Mouse (Mus musculus): ENCODE results near the gene Add1. TPM values are rescaled to one million over a fixed set of nuclear protein-coding genes. Genes with fewer than 3 reads are reported as not detected.

Add1 gene
- polyA plus RNA-seq, 1 experiment from 2014 or later, result 202 TPM

DNA sequence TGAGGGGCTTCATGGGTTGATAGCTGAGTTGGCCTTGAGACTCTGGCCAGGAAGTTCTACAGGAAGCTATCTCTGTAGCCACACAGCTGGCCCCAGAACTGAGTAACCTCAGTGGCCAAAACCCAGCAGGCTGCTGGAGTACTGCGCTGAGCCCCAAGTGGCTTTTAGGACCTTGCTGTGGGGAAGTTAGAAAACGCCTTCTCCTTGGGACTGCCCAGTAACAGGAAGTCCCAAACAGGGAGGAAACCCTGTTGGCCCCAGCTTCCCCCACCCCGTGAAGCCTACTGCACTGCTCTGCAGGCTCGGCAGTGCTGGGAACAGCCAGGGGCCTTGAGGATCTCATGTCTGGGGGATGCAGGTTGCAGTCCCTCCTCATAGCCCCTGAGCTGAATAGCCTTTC is 30.4 kb upstream of the Add1 start:
- no peak overlapping the region for H3K4me3 ChIP-seq (ENCODE audit: low read depth, low read length)
- ATAC-seq (replicated peaks; ENCODE audit: low FRiP score), result no peak
- 61% methylated on average over 4 of the region's 4 CpGs for WGBS
- no peak for DNase-seq (ENCODE audit: low spot score)
- H3K9ac ChIP-seq (ENCODE audit: low read length), result no peak overlapping the region
- no peaks in the 10 kb centered on the region for H3K36me3 ChIP-seq (ENCODE audit: control insufficient read depth, insufficient read depth, low read length)
- H3K4me2 ChIP-seq (ENCODE audit: low read depth, low read length, severe bottlenecking), result no peak overlapping the region
- no peaks in the 10 kb centered on the region for H3K9me3 ChIP-seq (ENCODE audit: control insufficient read depth, low read length)
- no peaks in the 10 kb centered on the region for H3K4me1 ChIP-seq (replicated peaks; ENCODE audit: control insufficient read depth, insufficient read depth, low read length)
- H3K27ac ChIP-seq (ENCODE audit: low read depth, low read length), result no peak overlapping the region
- H3K27me3 ChIP-seq (ENCODE audit: control insufficient read depth, insufficient read depth, low read length), result no peaks in the 10 kb centered on the region

DNA sequence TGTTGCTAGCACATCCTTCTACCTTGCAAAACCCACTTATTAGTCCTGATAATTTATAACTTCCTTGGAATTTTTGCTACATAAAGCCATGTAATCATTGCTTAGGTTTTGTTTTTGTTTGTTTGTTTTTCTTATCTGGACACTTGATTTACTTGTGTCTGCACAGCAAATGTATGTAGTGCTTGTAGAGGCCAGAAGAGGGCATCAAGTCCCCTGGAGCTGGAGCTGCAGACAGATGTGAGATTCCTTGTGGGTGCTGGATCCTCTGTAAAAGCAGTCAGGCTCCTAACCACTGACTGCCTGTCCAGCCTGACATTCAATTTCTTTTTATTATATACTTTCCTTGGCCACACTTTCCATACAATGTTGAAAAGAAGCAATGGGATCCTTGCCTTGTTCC is 26.1 kb upstream of the Add1 start:
- H3K4me2 ChIP-seq (ENCODE audit: low read depth, low read length, severe bottlenecking), result no peak overlapping the region
- no peak overlapping the region for H3K27ac ChIP-seq (ENCODE audit: low read depth, low read length)
- no peak for DNase-seq (ENCODE audit: low spot score)
- H3K9me3 ChIP-seq (ENCODE audit: control insufficient read depth, low read length), result no peaks in the 10 kb centered on the region
- ATAC-seq (replicated peaks; ENCODE audit: low FRiP score), result no peak
- no peak overlapping the region for H3K9ac ChIP-seq (ENCODE audit: low read length)
- no peaks in the 10 kb centered on the region; the same call in none of the 2 replicates for H3K36me3 ChIP-seq (ENCODE audit: control insufficient read depth, insufficient read depth, low read length)
- peaks cover 5% of the 10 kb centered on the region; the same call in 1 of the 2 replicates for H3K4me1 ChIP-seq (replicated peaks; ENCODE audit: control insufficient read depth, insufficient read depth, low read length)
- no peak overlapping the region for H3K4me3 ChIP-seq (ENCODE audit: low read depth, low read length)
- H3K27me3 ChIP-seq (ENCODE audit: control insufficient read depth, insufficient read depth, low read length), result no peaks in the 10 kb centered on the region

DNA sequence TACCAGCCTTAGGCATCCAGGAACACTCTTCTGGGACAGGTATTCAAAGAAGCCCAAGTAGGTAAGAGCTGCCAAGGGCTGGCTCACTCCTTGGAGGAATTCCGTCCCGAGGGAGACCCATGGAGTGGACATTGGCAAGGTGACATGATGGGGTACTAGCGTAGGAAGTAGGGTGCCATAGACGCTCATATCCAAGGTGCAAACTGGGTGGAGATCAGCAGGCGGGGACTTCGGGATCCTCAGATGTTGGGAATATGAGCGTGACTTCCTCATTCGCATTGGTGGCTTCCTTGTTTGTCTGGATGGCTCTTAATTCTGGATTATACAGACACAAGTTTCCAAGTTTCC is 24.4 kb upstream of the Add1 start:
- Histone ChIP-seq H3K4me3 (ENCODE audit: low read depth, low read length) (peak overlapping the region; percentile 84), H3K9ac (ENCODE audit: low read length) (peak overlapping the region; percentile 97), H3K27me3 (ENCODE audit: control insufficient read depth, insufficient read depth, low read length) (no peaks in the 10 kb centered on the region), H3K4me2 (ENCODE audit: low read depth, low read length, severe bottlenecking) (peak overlapping the region; percentile 79), H3K36me3 (ENCODE audit: control insufficient read depth, insufficient read depth, low read length) (no peaks in the 10 kb centered on the region; the same call in none of the 2 replicates), H3K27ac (ENCODE audit: low read depth, low read length) (no peak overlapping the region), H3K9me3 (ENCODE audit: control insufficient read depth, low read length) (no peaks in the 10 kb centered on the region), H3K4me1 (replicated peaks; ENCODE audit: control insufficient read depth, insufficient read depth, low read length) (peaks cover 5% of the 10 kb centered on the region; the same call in 1 of the 2 replicates)
- DNase-seq (ENCODE audit: low spot score) (no peak), ATAC-seq (replicated peaks; ENCODE audit: low FRiP score) (peak; percentile 33; the same call in 1 of the 2 replicates)
- 26% methylated on average over 8 of the region's 8 CpGs for WGBS

- H3K4me3 ChIP-seq (ENCODE audit: low read depth, low read length), result peak overlapping the region; percentile 84
- H3K9me3 ChIP-seq (ENCODE audit: control insufficient read depth, low read length), result no peaks in the 10 kb centered on the region
- under 1% methylated on average over 49 of the region's 49 CpGs for WGBS
- DNase-seq (ENCODE audit: low spot score) (peak; percentile 84), ATAC-seq (replicated peaks; ENCODE audit: low FRiP score) (peak; percentile 91)
- H3K36me3 ChIP-seq (ENCODE audit: control insufficient read depth, insufficient read depth, low read length), result no peaks in the 10 kb centered on the region; the same call in none of the 2 replicates
- H3K27ac ChIP-seq (ENCODE audit: low read depth, low read length), result peak overlapping the region; percentile 46; the same call in 1 of the 2 replicates
- H3K9ac ChIP-seq (ENCODE audit: low read length), result peak overlapping the region; percentile 97
- no peaks in the 10 kb centered on the region for H3K27me3 ChIP-seq (ENCODE audit: control insufficient read depth, insufficient read depth, low read length)
- H3K4me2 ChIP-seq (ENCODE audit: low read depth, low read length, severe bottlenecking), result peak overlapping the region; percentile 79
- peaks cover 5% of the 10 kb centered on the region; the same call in 1 of the 2 replicates for H3K4me1 ChIP-seq (replicated peaks; ENCODE audit: control insufficient read depth, insufficient read depth, low read length)
Observed at GRCm38 (mm10) chr5:34549483-34550221, 23.8 kb upstream of the Add1 start.

DNA sequence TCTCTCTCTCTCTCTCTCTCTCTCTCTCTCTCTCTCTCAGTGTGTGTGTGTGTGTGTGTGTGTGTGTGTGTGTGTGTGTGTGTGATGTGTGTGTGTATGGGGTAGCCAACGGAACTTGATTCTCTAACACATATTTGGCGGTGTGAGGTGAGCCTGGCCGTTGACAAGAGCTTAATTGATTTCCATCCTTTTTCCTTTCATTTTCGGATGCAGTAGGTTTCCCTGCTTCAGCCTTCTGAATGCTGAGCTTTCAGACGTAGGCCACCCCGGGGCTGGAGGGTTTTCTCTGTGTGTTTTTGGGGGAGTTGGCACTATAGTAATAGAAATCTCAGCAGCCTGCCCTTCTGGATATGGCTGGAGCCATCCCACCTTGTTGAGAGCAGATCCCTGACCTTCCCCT is 23.2 kb upstream of the Add1 start:
- peaks cover 5% of the 10 kb centered on the region; the same call in 1 of the 2 replicates for H3K4me1 ChIP-seq (replicated peaks; ENCODE audit: control insufficient read depth, insufficient read depth, low read length)

GRCm38 (mm10) chr5:34551821-34552220 is 21.6 kb upstream of the Add1 start:
- ATAC-seq (replicated peaks; ENCODE audit: low FRiP score) (no peak), DNase-seq (ENCODE audit: low spot score) (no peak)
- Histone ChIP-seq H3K27me3 (ENCODE audit: control insufficient read depth, insufficient read depth, low read length) (no peaks in the 10 kb centered on the region), H3K4me1 (replicated peaks; ENCODE audit: control insufficient read depth, insufficient read depth, low read length) (peaks cover 5% of the 10 kb centered on the region; the same call in 1 of the 2 replicates), H3K9me3 (ENCODE audit: control insufficient read depth, low read length) (no peaks in the 10 kb centered on the region), H3K9ac (ENCODE audit: low read length) (no peak overlapping the region), H3K4me2 (ENCODE audit: low read depth, low read length, severe bottlenecking) (no peak overlapping the region), H3K27ac (ENCODE audit: low read depth, low read length) (no peak overlapping the region), H3K4me3 (ENCODE audit: low read depth, low read length) (no peak overlapping the region), H3K36me3 (ENCODE audit: control insufficient read depth, insufficient read depth, low read length) (peaks cover 3% of the 10 kb centered on the region)
- 96% methylated on average over 4 of the region's 4 CpGs for WGBS

More for the DNA sequence above, 23.2 kb upstream of the Add1 start:
- 12% methylated on average over 6 of the region's 6 CpGs for WGBS
- Histone ChIP-seq H3K27ac (ENCODE audit: low read depth, low read length) (no peak overlapping the region), H3K4me2 (ENCODE audit: low read depth, low read length, severe bottlenecking) (peak overlapping the region; percentile 79), H3K36me3 (ENCODE audit: control insufficient read depth, insufficient read depth, low read length) (no peaks in the 10 kb centered on the region; the same call in none of the 2 replicates), H3K9me3 (ENCODE audit: control insufficient read depth, low read length) (no peaks in the 10 kb centered on the region), H3K4me3 (ENCODE audit: low read depth, low read length) (peak overlapping the region; percentile 84), H3K9ac (ENCODE audit: low read length) (peak overlapping the region; percentile 97), H3K27me3 (ENCODE audit: control insufficient read depth, insufficient read depth, low read length) (no peaks in the 10 kb centered on the region)
- DNase-seq (ENCODE audit: low spot score) (no peak), ATAC-seq (replicated peaks; ENCODE audit: low FRiP score) (no peak)

- H3K9ac ChIP-seq (ENCODE audit: low read length), result no peak overlapping the region
- peaks cover 18% of the 10 kb centered on the region for H3K36me3 ChIP-seq (ENCODE audit: control insufficient read depth, insufficient read depth, low read length)
- no peaks in the 10 kb centered on the region for H3K9me3 ChIP-seq (ENCODE audit: control insufficient read depth, low read length)
- no peaks in the 10 kb centered on the region for H3K4me1 ChIP-seq (replicated peaks; ENCODE audit: control insufficient read depth, insufficient read depth, low read length)
- H3K4me2 ChIP-seq (ENCODE audit: low read depth, low read length, severe bottlenecking), result no peak overlapping the region
- WGBS, result 82% methylated on average over 1 of the region's 1 CpGs
- DNase-seq (ENCODE audit: low spot score) (no peak), ATAC-seq (replicated peaks; ENCODE audit: low FRiP score) (no peak)
- no peak overlapping the region for H3K4me3 ChIP-seq (ENCODE audit: low read depth, low read length)
- H3K27me3 ChIP-seq (ENCODE audit: control insufficient read depth, insufficient read depth, low read length), result no peaks in the 10 kb centered on the region
- no peak overlapping the region for H3K27ac ChIP-seq (ENCODE audit: low read depth, low read length)
Observed at GRCm38 (mm10) chr5:34563854-34564253, 9.6 kb upstream of the Add1 start.

DNA sequence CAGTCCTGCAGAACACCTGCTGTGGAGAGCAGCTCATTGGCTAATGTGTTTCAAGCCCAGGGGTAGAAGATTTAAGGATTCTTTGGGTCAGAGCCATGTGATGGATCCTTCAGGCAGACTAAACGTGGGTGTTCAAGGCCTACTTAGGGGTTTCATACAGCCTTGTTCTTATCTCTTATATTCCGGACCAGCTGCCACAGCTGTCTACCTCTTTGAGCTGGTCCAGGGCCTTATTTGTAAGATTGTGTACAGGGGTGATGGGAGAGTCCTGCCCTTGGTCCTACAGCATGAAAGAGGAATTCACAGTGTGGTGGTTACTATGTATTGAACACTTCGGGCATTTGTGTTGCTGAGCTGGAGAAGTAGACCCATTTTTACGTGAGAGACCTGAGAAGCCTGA is 9.2 kb upstream of the Add1 start:
- H3K9ac ChIP-seq (ENCODE audit: low read length), result no peak overlapping the region
- peaks cover 14% of the 10 kb centered on the region for H3K36me3 ChIP-seq (ENCODE audit: control insufficient read depth, insufficient read depth, low read length)
- WGBS, result 83% methylated on average over 4 of the region's 4 CpGs

More for the DNA sequence above, 9.2 kb upstream of the Add1 start:
- H3K27ac ChIP-seq (ENCODE audit: low read depth, low read length), result no peak overlapping the region
- ATAC-seq (replicated peaks; ENCODE audit: low FRiP score), result no peak
- H3K27me3 ChIP-seq (ENCODE audit: control insufficient read depth, insufficient read depth, low read length), result no peaks in the 10 kb centered on the region
- DNase-seq (ENCODE audit: low spot score), result peak; percentile 35
- H3K4me3 ChIP-seq (ENCODE audit: low read depth, low read length), result no peak overlapping the region
- no peak overlapping the region for H3K4me2 ChIP-seq (ENCODE audit: low read depth, low read length, severe bottlenecking)
- H3K9me3 ChIP-seq (ENCODE audit: control insufficient read depth, low read length), result no peaks in the 10 kb centered on the region
- no peaks in the 10 kb centered on the region for H3K4me1 ChIP-seq (replicated peaks; ENCODE audit: control insufficient read depth, insufficient read depth, low read length)

Data from forebrain, embryonic 11.5 days (tissue).